Mouse (Mus musculus) adrenal gland, adult 2 months (tissue): Measurements from ENCODE around the gene Cenps. TPM values are rescaled to one million over a fixed set of nuclear protein-coding genes. Genes with fewer than 3 reads are reported as not detected.
"Not testable (repeated sequence)": the region's sequence is repeated elsewhere in the genome, so short reads cannot be mapped to it uniquely, and the experiment has no call there.

Experiments
- DNase-seq: peaks from one replicate; pipeline ENCODE4 v3.0.0; 2021
- polyA plus RNA-seq: library from polyadenylated mRNA; depleted of rRNA; stranded (reverse); fragments of >200 nt; gene quantifications from 2 replicates; pipeline ENCODE4 v1.2.3, GENCODE M21; 2012; rRNA removed
- total RNA-seq, 2 experiments: library from RNA; stranded (reverse); gene quantifications; 2 replicates each; pipeline ENCODE4 v1.2.3; 2021

Gene Cenps
- total and polyA plus RNA-seq, 3 experiments, result 0.35 to 13.0 (median 11.5) TPM

- not testable (repeated sequence) for DNase-seq
These were observed 17.4 kb downstream of the Cenps start for GRCm38 (mm10) chr4:149119978-149120562.

- DNase-seq, result peak; percentile 93
These were observed 33.4 kb downstream of the Cenps start, which contains the start of gene Dffa for GRCm38 (mm10) chr4:149103875-149104561. Gene Dffa, plus strand, starts transcription at chr4:149104146.

- DNase-seq, result no peak
These were observed 36.0 kb downstream of the Cenps start for GRCm38 (mm10) chr4:149101456-149101855.

- not testable (repeated sequence) for DNase-seq
These were observed 37.0 kb downstream of the Cenps start for GRCm38 (mm10) chr4:149100449-149100848.

- DNase-seq, result peak; percentile 95
These were observed 37.9 kb downstream of the Cenps start, which contains the start of gene Pex14 for GRCm38 (mm10) chr4:149099369-149100017. Gene Pex14, minus strand, starts transcription at chr4:149099876.

- DNase-seq, result no peak
These were observed 38.9 kb downstream of the Cenps start for GRCm38 (mm10) chr4:149098571-149098970.

- peak; percentile 48 for DNase-seq
These were observed 39.5 kb downstream of the Cenps start for GRCm38 (mm10) chr4:149097956-149098355.

GRCm38 (mm10) chr4:149091364-149091763, 46.1 kb downstream of the Cenps start:
- no peak for DNase-seq

GRCm38 (mm10) chr4:149085381-149085780, 52.0 kb downstream of the Cenps start:
- peak; percentile 79 for DNase-seq

GRCm38 (mm10) chr4:149081528-149081927, 55.9 kb downstream of the Cenps start:
- DNase-seq, result peak; percentile 92

- DNase-seq, result no peak
These were observed 57.3 kb downstream of the Cenps start for GRCm38 (mm10) chr4:149080111-149080510.

- no peak for DNase-seq
These were observed 57.8 kb downstream of the Cenps start for GRCm38 (mm10) chr4:149079629-149080028.

GRCm38 (mm10) chr4:149078261-149078660, 59.2 kb downstream of the Cenps start:
- DNase-seq, result no peak

Other genes starting within 250 kb of the Cenps start
- gene Pex14, start 37.8 kb downstream of the Cenps start, total RNA-seq, result 10 to 100 TPM; 77.8 to 81.4 TPM
- gene Pex14, start 37.8 kb downstream of the Cenps start, polyA plus RNA-seq, result 110 and 111 TPM in 2 replicates
- gene Dffa, start 33.5 kb downstream of the Cenps start, total RNA-seq, result 10 to 100 TPM; 19.2 to 26.1 TPM
- gene Dffa, start 33.5 kb downstream of the Cenps start, polyA plus RNA-seq, result 9.8 and 11.6 TPM in 2 replicates
- 1 to 10 TPM; 1.2 TPM for gene Cort, start 10.9 kb downstream of the Cenps start, total RNA-seq
- not detected in 2 replicates for gene Cort, start 10.9 kb downstream of the Cenps start, polyA plus RNA-seq
- gene Pgd, start 29.1 kb upstream of the Cenps start, total RNA-seq, result 100 to 1,000 TPM; 225 to 340 TPM
- 201 and 255 TPM in 2 replicates for gene Pgd, start 29.1 kb upstream of the Cenps start, polyA plus RNA-seq
- 100 to 1,000 TPM; 118 to 165 TPM for gene Kif1b, start 170.1 kb upstream of the Cenps start, total RNA-seq
- gene Kif1b, start 170.1 kb upstream of the Cenps start, polyA plus RNA-seq, result 61.9 and 63.6 TPM in 2 replicates